Mouse (Mus musculus) adipose tissue, adult 10 weeks (tissue): ENCODE results near the gene Rhot2. TPM values are rescaled to one million over a fixed set of nuclear protein-coding genes. Genes with fewer than 3 reads are reported as not detected.

Experiments used
- polyA plus RNA-seq: library from polyadenylated mRNA; stranded (reverse); fragments of 350-450 nt; fragmentation: Illumina TruSeq; extraction: RNeasy Lipid Tissue Mini Kit (QIAGEN cat#74804); gene quantifications from one replicate; pipeline ENCODE4 v1.2.3, GENCODE M21; 2014; ENCODE audit warnings: low read depth, low replicate concordance

The Rhot2 gene
- polyA plus RNA-seq, 1 experiment from 2014 or later = 37.8 TPM

Other genes starting within 250 kb of the Rhot2 start
- not detected for gene Gng13, start 127.7 kb downstream of the Rhot2 start, polyA plus RNA-seq
- 1.7 TPM for gene Chtf18, start 117.4 kb downstream of the Rhot2 start, polyA plus RNA-seq
- 10.7 TPM for gene Rpusd1, start 117.2 kb downstream of the Rhot2 start, polyA plus RNA-seq
- 0.11 TPM for gene Mslnl, start 108.8 kb downstream of the Rhot2 start, polyA plus RNA-seq
- 26.3 TPM for gene Msln, start 90.5 kb downstream of the Rhot2 start, polyA plus RNA-seq
- 17.1 TPM for gene Narfl, start 71.1 kb downstream of the Rhot2 start, polyA plus RNA-seq
- 27.9 TPM for gene Haghl, start 59.2 kb downstream of the Rhot2 start, polyA plus RNA-seq
- 0.32 TPM for gene Ccdc78, start 58.3 kb downstream of the Rhot2 start, polyA plus RNA-seq
- 85.6 TPM for gene Fam173a, start 52.0 kb downstream of the Rhot2 start, polyA plus RNA-seq
- gene AC134908.4, start 49.2 kb downstream of the Rhot2 start, polyA plus RNA-seq = not detected
- gene Metrn, start 47.7 kb downstream of the Rhot2 start, polyA plus RNA-seq = 10.5 TPM
- 0.35 TPM for gene Fbxl16, start 35.8 kb downstream of the Rhot2 start, polyA plus RNA-seq
- gene Wdr24, start 21.2 kb downstream of the Rhot2 start, polyA plus RNA-seq = 14.1 TPM
- gene Jmjd8, start 16.0 kb downstream of the Rhot2 start, polyA plus RNA-seq = 62.1 TPM
- gene Stub1, start 11.4 kb downstream of the Rhot2 start, polyA plus RNA-seq = 137 TPM
- gene Rhbdl1, start 7.6 kb downstream of the Rhot2 start, polyA plus RNA-seq = 43.9 TPM
- 17.7 TPM for gene Gm20683, start 3.1 kb downstream of the Rhot2 start, polyA plus RNA-seq
- gene Wdr90, start 16.6 kb upstream of the Rhot2 start, polyA plus RNA-seq = 12.3 TPM
- gene Mcrip2, start 23.9 kb upstream of the Rhot2 start, polyA plus RNA-seq = 30.4 TPM
- gene Mettl26, start 30.2 kb upstream of the Rhot2 start, polyA plus RNA-seq = 50.1 TPM
- 1.1 TPM for gene Wfikkn1, start 36.0 kb upstream of the Rhot2 start, polyA plus RNA-seq
- 22.5 TPM for gene Rab40c, start 74.9 kb upstream of the Rhot2 start, polyA plus RNA-seq
- 65.9 TPM for gene Pigq, start 100.1 kb upstream of the Rhot2 start, polyA plus RNA-seq
- gene Nhlrc4, start 100.1 kb upstream of the Rhot2 start, polyA plus RNA-seq = 2.3 TPM
- gene A930017K11Rik, start 107.7 kb upstream of the Rhot2 start, polyA plus RNA-seq = 1.3 TPM
- 18.4 TPM for gene Capn15, start 140.9 kb upstream of the Rhot2 start, polyA plus RNA-seq
- gene Rab11fip3, start 224.7 kb upstream of the Rhot2 start, polyA plus RNA-seq = 27.8 TPM
- gene Decr2, start 245.5 kb upstream of the Rhot2 start, polyA plus RNA-seq = 22.2 TPM